Mouse (Mus musculus): ENCODE data around the gene Supt6.

DNA sequence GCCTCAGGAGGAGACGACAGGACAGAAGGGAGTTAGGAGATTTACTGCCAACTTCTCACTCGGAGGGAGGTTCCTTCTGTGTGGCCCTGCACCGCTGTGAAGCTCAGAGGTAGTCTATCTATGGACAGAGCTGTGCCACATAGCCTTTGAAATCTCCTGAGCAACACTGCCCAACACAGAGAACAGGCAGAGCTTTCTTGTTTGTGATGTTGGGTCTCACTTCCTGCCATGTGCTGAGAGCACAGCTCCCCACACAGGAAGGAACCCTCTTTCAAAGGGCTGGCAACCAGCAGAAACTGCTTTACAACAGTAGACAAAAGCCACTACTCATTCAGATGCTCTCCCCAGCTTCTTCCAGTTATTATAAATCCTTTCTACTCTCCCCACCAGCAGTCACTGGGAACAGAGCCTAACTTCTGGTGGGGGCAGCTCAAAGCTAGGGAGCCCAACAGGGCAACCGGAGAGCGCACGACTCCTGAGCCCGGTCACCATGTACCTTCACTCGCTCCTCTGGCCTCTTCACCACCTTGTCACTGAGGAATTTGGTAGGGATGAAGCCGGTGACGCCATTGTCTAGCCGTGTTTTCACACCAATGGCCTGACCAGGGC lies 30.0 kb downstream of the Supt6 start:
- TF ChIP-seq CTCF (IDR thresholded peaks at IDR 0.05 in 2 of 3, conservative IDR thresholded peaks at IDR 0.05 in 1 of 3; ENCODE audit: control insufficient read depth in 1 of 3, insufficient read depth in 1 of 3, low read depth in 2 of 3, low read length in 3 of 3, poor library complexity in 1 of 3, severe bottlenecking in 1 of 3) (no peak), TCF12 (IDR thresholded peaks at IDR 0.05; ENCODE audit: low read depth, low read length) (no peak), ETS1 (IDR thresholded peaks at IDR 0.05; ENCODE audit: low read depth, low read length) (no peak), POLR2A (IDR thresholded peaks at IDR 0.05; ENCODE audit: control insufficient read depth in 1 of 2, insufficient read depth in 1 of 2, low read depth in 1 of 2, low read length in 2 of 2, poor library complexity in 1 of 2) (no peak), HCFC1 (IDR thresholded peaks at IDR 0.05; ENCODE audit: low read depth, low read length) (no peak), EP300 (IDR thresholded peaks at IDR 0.05; ENCODE audit: low read depth in 1 of 2, low read length in 2 of 2) (no peak), ZKSCAN1 (IDR thresholded peaks at IDR 0.05; ENCODE audit: low read depth, low read length) (no peak), TAL1 (IDR thresholded peaks at IDR 0.05; ENCODE audit: low read length) (no peak), E2F4 (IDR thresholded peaks at IDR 0.05; ENCODE audit: borderline replicate concordance, low read depth, low read length) (no peak)
